Mouse (Mus musculus) megakaryocyte-erythroid progenitor cell, adult 5 weeks (primary cell): ENCODE results near the gene Xlr5b. TPM values are rescaled to one million over a fixed set of nuclear protein-coding genes. Genes with fewer than 3 reads are reported as not detected.

Experiments used
- polyA plus RNA-seq: library from polyadenylated mRNA; stranded (reverse); fragments of >175 nt; gene quantifications from 2 replicates; pipeline ENCODE4 v1.2.3, GENCODE M21; 2012

Xlr5b gene
- polyA plus RNA-seq: not detected in 2 replicates

GRCm38 (mm10) chrX:73148496-73148895 is at the start of gene Xlr5b:
Gene Xlr5b, plus strand, starts transcription at chrX:73148796.

GRCm38 (mm10) chrX:73116747-73117146 is 31.8 kb upstream of the Xlr5b start, which contains the start of gene Gm14685:
Gene Gm14685, plus strand, starts transcription at chrX:73117047.

GRCm38 (mm10) chrX:73149350-73149749 is 754 bp downstream of the Xlr5b start, which contains the start of gene DXBay18:
Gene DXBay18, minus strand, starts transcription at chrX:73149450.

GRCm38 (mm10) chrX:73176889-73177288 is 28.3 kb downstream of the Xlr5b start, which contains the start of gene Spin2d:
Gene Spin2d, minus strand, starts transcription at chrX:73176989.

GRCm38 (mm10) chrX:73191934-73192333 is 43.3 kb downstream of the Xlr5b start, which contains the start of gene Xlr3b:
Gene Xlr3b, plus strand, starts transcription at chrX:73192207.

Other genes starting within 250 kb of the Xlr5b start
- 4.9 and 5.8 TPM in 2 replicates for gene Cetn2, start 230.4 kb upstream of the Xlr5b start, polyA plus RNA-seq
- 1.4 TPM in 2 replicates for gene Nsdhl, start 230.2 kb upstream of the Xlr5b start, polyA plus RNA-seq
- 0.04 TPM in 1 of 2 replicates, not detected in the other for gene Zfp185, start 161.5 kb upstream of the Xlr5b start, polyA plus RNA-seq
- gene Pnma5, start 111.7 kb upstream of the Xlr5b start, polyA plus RNA-seq: not detected in 2 replicates
- not detected in 2 replicates for gene Pnma3, start 84.0 kb upstream of the Xlr5b start, polyA plus RNA-seq
- 1.5 and 1.6 TPM in 2 replicates for gene Xlr4a, start 66.3 kb upstream of the Xlr5b start, polyA plus RNA-seq
- 0.03 and 0.31 TPM in 2 replicates for gene Xlr3a, start 51.7 kb upstream of the Xlr5b start, polyA plus RNA-seq
- gene Gm14685, start 31.7 kb upstream of the Xlr5b start, polyA plus RNA-seq: 0.03 and 0.30 TPM in 2 replicates
- not detected in 2 replicates for gene DXBay18, start 654 bp downstream of the Xlr5b start, polyA plus RNA-seq
- gene Spin2d, start 28.2 kb downstream of the Xlr5b start, polyA plus RNA-seq: not detected in 2 replicates
- gene Xlr3b, start 43.4 kb downstream of the Xlr5b start, polyA plus RNA-seq: 0.12 and 0.24 TPM in 2 replicates
- 1.2 and 1.3 TPM in 2 replicates for gene Xlr4b, start 65.5 kb downstream of the Xlr5b start, polyA plus RNA-seq
- gene F8a, start 79.5 kb downstream of the Xlr5b start, polyA plus RNA-seq: 20.1 and 21.8 TPM in 2 replicates
- gene Xlr4c, start 94.3 kb downstream of the Xlr5b start, polyA plus RNA-seq: 0.97 and 1.8 TPM in 2 replicates
- 0.04 TPM in 1 of 2 replicates, not detected in the other for gene Xlr3c, start 116.6 kb downstream of the Xlr5b start, polyA plus RNA-seq
- not detected in 2 replicates for gene Xlr5a, start 144.2 kb downstream of the Xlr5b start, polyA plus RNA-seq
- gene Xlr5c, start 144.2 kb downstream of the Xlr5b start, polyA plus RNA-seq: not detected in 2 replicates
- gene Gm45015, start 188.0 kb downstream of the Xlr5b start, polyA plus RNA-seq: not detected in 2 replicates
- 2.0 and 3.3 TPM in 2 replicates for gene Zfp275, start 193.8 kb downstream of the Xlr5b start, polyA plus RNA-seq
- 0.06 TPM in 1 of 2 replicates, not detected in the other for gene Gm18336, start 249.9 kb downstream of the Xlr5b start, polyA plus RNA-seq